Mouse (Mus musculus): ENCODE results near the gene Gm44596. TPM values are rescaled to one million over a fixed set of nuclear protein-coding genes. Genes with fewer than 3 reads are reported as not detected.
A peak's percentile ranks its signal among the peaks of the same experiment; 100 is the strongest.
"Not testable (repeated sequence)": the region's sequence is repeated elsewhere in the genome, so short reads cannot be mapped to it uniquely, and the experiment has no call there.

The Gm44596 gene
- total RNA-seq, 2 experiments from 2014 or later: not detected

DNA sequence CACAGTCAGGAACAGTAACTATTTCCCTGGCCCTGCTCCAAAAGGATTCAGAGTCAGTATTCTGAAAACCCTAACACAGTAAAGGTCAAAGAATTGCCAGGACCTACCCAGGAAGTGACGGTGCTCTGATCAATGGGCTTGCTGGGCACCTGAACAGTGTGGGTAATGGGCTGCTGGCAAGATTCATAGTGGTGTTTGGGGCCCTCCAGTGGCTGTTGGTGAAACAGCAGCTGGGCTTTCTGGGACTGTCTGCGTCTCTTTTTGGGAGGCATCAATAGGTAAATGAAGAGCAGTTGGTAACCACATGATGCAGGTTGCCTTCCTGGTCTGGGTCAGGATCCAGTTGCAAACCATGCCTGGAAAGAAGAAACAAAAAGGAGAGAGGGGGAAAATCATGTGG is 16.3 kb upstream of the Gm44596 start:
- Histone ChIP-seq H3K4me3 (no peak overlapping the region), H3K27ac (no peak overlapping the region)
- peak; percentile 97 for TF ChIP-seq CTCF (IDR thresholded peaks at IDR 0.05)
- DNase-seq (ENCODE audit: extremely low spot score in 1 of 2, low spot score in 2 of 2): peak; percentile 75 to 78
- intact Hi-C loops (cut with DNase I): loop anchor here (1.0 to 5.0 kb wide), 3 partner anchors 41 to 157 kb away; no protein-coding TSS in a partner anchor

GRCm38 (mm10) chr6:128361901-128362300 is 13.4 kb upstream of the Gm44596 start:
- no peak for TF ChIP-seq CTCF (IDR thresholded peaks at IDR 0.05)

GRCm38 (mm10) chr6:128362381-128363006 is 12.8 kb upstream of the Gm44596 start, which contains the start of the genes Rhno1 and Foxm1:
Rhno1 (minus strand) TSS chr6:128362911.
Foxm1 (plus strand) TSS chr6:128362967.
- TF ChIP-seq CTCF (IDR thresholded peaks at IDR 0.05): no peak; the same call in 1 of the 2 replicates
- Histone ChIP-seq H3K27ac (peak within 1 kb of the TSS; percentile 78), H3K4me3 (peak within 1 kb of the TSS; percentile 70)
- peak; percentile 83 to 86 for DNase-seq (ENCODE audit: extremely low spot score in 1 of 2, low spot score in 2 of 2)
- intact Hi-C loops (cut with DNase I): loop anchor here (5.0 kb wide), 1 partner anchor 50 kb away; no protein-coding TSS in a partner anchor

More at GRCm38 (mm10) chr6:128361901-128362300, 13.4 kb upstream of the Gm44596 start:
- intact Hi-C loops (cut with DNase I): loop anchor here (5.0 kb wide), 1 partner anchor 50 kb away; no protein-coding TSS in a partner anchor
- H3K4me3 ChIP-seq: peak overlapping the region; percentile 70
- H3K27ac ChIP-seq: peak overlapping the region; percentile 78
- no peak for DNase-seq (ENCODE audit: extremely low spot score in 1 of 2, low spot score in 2 of 2)

- intact Hi-C loops (cut with DNase I): loop anchor here (5.0 kb wide), 1 partner anchor 49 kb away; no protein-coding TSS in a partner anchor
- no peak overlapping the region for H3K27ac ChIP-seq
- DNase-seq (ENCODE audit: extremely low spot score in 1 of 2, low spot score in 2 of 2): no peak
- H3K4me3 ChIP-seq: peak overlapping the region; percentile 70
- no peak for TF ChIP-seq CTCF (IDR thresholded peaks at IDR 0.05)
Measured at GRCm38 (mm10) chr6:128363007-128363825, 12.1 kb upstream of the Gm44596 start.

- no peak overlapping the region for H3K4me3 ChIP-seq
- H3K27ac ChIP-seq: no peak overlapping the region
- intact Hi-C loops (cut with DNase I): loop anchor here (5.0 kb wide), 1 partner anchor 48 kb away; no protein-coding TSS in a partner anchor
- TF ChIP-seq CTCF (IDR thresholded peaks at IDR 0.05): no peak
- DNase-seq (ENCODE audit: extremely low spot score in 1 of 2, low spot score in 2 of 2): no peak
Measured at GRCm38 (mm10) chr6:128364721-128365120, 10.6 kb upstream of the Gm44596 start.

GRCm38 (mm10) chr6:128366466-128366865 is 8.8 kb upstream of the Gm44596 start:
- H3K27ac ChIP-seq: no peak overlapping the region
- no peak for TF ChIP-seq CTCF (IDR thresholded peaks at IDR 0.05)
- H3K4me3 ChIP-seq: no peak overlapping the region
- DNase-seq (ENCODE audit: extremely low spot score in 1 of 2, low spot score in 2 of 2): no peak
- intact Hi-C loops (cut with DNase I): no loop called here

- DNase-seq (ENCODE audit: extremely low spot score in 1 of 2, low spot score in 2 of 2): no peak
- no peak overlapping the region for H3K27ac ChIP-seq
- no peak overlapping the region for H3K4me3 ChIP-seq
- intact Hi-C loops (cut with DNase I): no loop called here
- TF ChIP-seq CTCF (IDR thresholded peaks at IDR 0.05): no peak
Measured at GRCm38 (mm10) chr6:128370040-128370439, 5.3 kb upstream of the Gm44596 start.

DNA sequence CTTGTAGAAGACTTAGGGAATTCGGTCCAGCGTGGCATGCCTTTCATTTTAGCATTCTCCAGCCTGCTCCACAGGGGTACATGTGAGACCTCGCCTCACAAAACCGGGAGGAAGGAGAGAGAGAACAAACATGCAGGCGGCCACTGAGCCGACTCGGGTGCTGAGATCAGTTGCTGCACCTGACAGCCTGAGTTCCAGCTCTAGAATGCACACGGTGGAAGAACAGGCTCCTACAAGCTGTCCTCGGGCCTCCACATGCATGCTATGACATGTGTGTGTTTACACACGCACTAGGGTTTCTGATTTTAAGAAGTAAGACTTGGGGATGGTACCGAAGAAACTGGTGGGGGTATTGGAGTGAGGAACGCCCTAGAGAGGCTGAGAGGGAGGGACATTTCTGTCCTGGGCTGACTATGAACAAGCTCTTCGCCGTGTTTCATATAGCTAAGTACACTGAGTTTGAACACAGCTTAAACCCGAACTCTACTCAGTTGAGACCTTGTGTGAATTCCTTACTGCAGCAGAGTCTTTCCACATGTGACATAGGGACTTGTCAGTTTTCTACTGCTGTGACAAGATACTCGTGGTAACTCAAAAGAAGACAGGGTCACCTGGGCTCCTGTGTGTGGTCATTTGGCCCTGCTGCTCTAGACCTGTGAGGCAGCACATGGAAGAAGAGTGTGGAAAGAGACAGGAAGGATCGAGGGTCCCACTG is 1.2 kb downstream of the Gm44596 start:
- peak overlapping the region; percentile 50; the same call in 1 of the 2 replicates for H3K27ac ChIP-seq
- DNase-seq (ENCODE audit: extremely low spot score in 1 of 2, low spot score in 2 of 2): no peak
- no peak for TF ChIP-seq CTCF (IDR thresholded peaks at IDR 0.05)
- H3K4me3 ChIP-seq: no peak overlapping the region
- intact Hi-C loops (cut with DNase I): no loop called here

DNA sequence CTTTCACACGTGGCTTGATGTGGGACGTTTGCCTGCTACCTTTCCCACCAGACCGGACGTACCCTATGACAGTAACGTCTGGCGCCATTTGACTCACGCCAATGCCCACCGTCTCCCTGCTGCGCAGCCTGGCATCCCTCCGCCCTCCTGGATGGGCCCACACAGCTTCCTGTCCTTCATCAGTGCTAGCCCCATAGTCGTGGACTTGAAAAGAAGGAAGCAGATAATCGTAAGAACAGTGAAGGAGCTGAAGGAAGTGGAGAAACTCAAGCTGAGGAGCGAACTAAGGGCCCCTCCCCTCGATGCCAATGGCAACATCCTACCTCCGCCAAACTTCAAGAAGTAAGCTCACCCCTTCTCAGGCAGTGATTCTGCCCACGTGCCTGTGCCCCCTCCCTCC is 4.3 kb downstream of the Gm44596 start:
- Histone ChIP-seq H3K4me3 (no peak overlapping the region), H3K27ac (no peak overlapping the region)
- no peak for TF ChIP-seq CTCF (IDR thresholded peaks at IDR 0.05)
- intact Hi-C loops (cut with DNase I): no loop called here
- no peak for DNase-seq (ENCODE audit: extremely low spot score in 1 of 2, low spot score in 2 of 2)

GRCm38 (mm10) chr6:128380594-128381167 is 5.4 kb downstream of the Gm44596 start:
- DNase-seq (ENCODE audit: extremely low spot score in 1 of 2, low spot score in 2 of 2); intact Hi-C loops (cut with DNase I); H3K4me3 ChIP-seq; H3K27ac ChIP-seq: not testable (repeated sequence)
- TF ChIP-seq CTCF (IDR thresholded peaks at IDR 0.05): peak; percentile 27

- DNase-seq (ENCODE audit: extremely low spot score in 1 of 2, low spot score in 2 of 2): no peak
- Histone ChIP-seq H3K4me3 (no peak overlapping the region), H3K27ac (no peak overlapping the region)
- intact Hi-C loops (cut with DNase I): no loop called here
- TF ChIP-seq CTCF (IDR thresholded peaks at IDR 0.05): no peak
Measured at GRCm38 (mm10) chr6:128381254-128381653, 6.0 kb downstream of the Gm44596 start.
